Mouse (Mus musculus) liver, adult 2 months (tissue): ENCODE data around the gene Aig1. TPM values are rescaled to one million over a fixed set of nuclear protein-coding genes. Genes with fewer than 3 reads are reported as not detected.
A peak's percentile ranks its signal among the peaks of the same experiment; 100 is the strongest.

Source experiments
- DNase-seq: peaks from one replicate; pipeline ENCODE4 v3.0.0-alpha.2; 2011; ENCODE audit warnings: low read depth, low spot score; ENCODE audit errors: extremely low read depth
- H3K27ac ChIP-seq: fragments of 200-500 bp; replicated peaks from 2 replicates; pipeline ENCODE4 v1.5.1; 2012; ENCODE audit warnings: low read depth, mild to moderate bottlenecking, control low read depth, inconsistent platforms, low read length; ENCODE audit not compliant: insufficient read depth
- H3K27me3 ChIP-seq: fragments of 200-500 bp; 2 replicates; pipeline ENCODE4 v1.6.1; 2012; ENCODE audit warnings: mild to moderate bottlenecking, moderate library complexity, low read length, inconsistent platforms; ENCODE audit not compliant: control insufficient read depth, insufficient read depth
- H3K36me3 ChIP-seq: fragments of 200-500 bp; 2 replicates; pipeline ENCODE4 v1.6.1; 2012; ENCODE audit warnings: low read length, inconsistent platforms; ENCODE audit not compliant: control insufficient read depth, insufficient read depth
- H3K4me1 ChIP-seq: fragments of 200-500 bp; 2 replicates; pipeline ENCODE4 v1.6.1; 2011; ENCODE audit warnings: low read length; ENCODE audit not compliant: control insufficient read depth, insufficient read depth
- H3K4me3 ChIP-seq: fragments of 200-500 bp; 2 replicates; pipeline ENCODE4 v1.5.1; 2011; ENCODE audit warnings: low read depth, mild to moderate bottlenecking, control low read depth, low read length, moderate library complexity; ENCODE audit not compliant: insufficient read depth
- H3K79me2 ChIP-seq: fragments of 200-500 bp; 2 replicates; pipeline ENCODE4 v1.6.1; 2012; ENCODE audit warnings: inconsistent platforms, mild to moderate bottlenecking, low read length, moderate library complexity; ENCODE audit not compliant: control insufficient read depth, insufficient read depth
- H3K9ac ChIP-seq: fragments of 200-500 bp; 2 replicates; pipeline ENCODE4 v1.6.1; 2012; ENCODE audit warnings: low read depth, mild to moderate bottlenecking, control low read depth, inconsistent platforms, low read length
- CTCF ChIP-seq: fragments of 200-500 bp; IDR thresholded peaks from 2 replicates; pipeline ENCODE4 v1.5.1; 2011; ENCODE audit warnings: low read depth, low read length, control low read depth
- POLR2A ChIP-seq: fragments of 200-500 bp; IDR thresholded peaks from 2 replicates; pipeline ENCODE4 v1.6.1; 2011; ENCODE audit warnings: low read length, control low read depth; ENCODE audit not compliant: insufficient read depth; ENCODE audit errors: extremely low read depth
- WGBS: fragments of 180-500 bp; shearing (Covaris S2); methylation state at CpG from one replicate; pipeline ENCODE4 v1.1.7; 2018; 5-methylcytosine and 5-hydroxymethylcytosine counted together
- polyA plus RNA-seq: library from polyadenylated mRNA; depleted of rRNA; stranded (reverse); fragments of >200 nt; gene quantifications from 2 replicates; pipeline ENCODE4 v1.2.3, GENCODE M21; 2012
- total RNA-seq: library from RNA; depleted of rRNA; stranded (reverse); fragments of >200 nt; gene quantifications from 2 replicates; pipeline ENCODE4 v1.2.3, GENCODE M21; 2014

Gene Aig1
- total and polyA plus RNA-seq, 2 experiments: 18.9 to 37.3 TPM

DNA sequence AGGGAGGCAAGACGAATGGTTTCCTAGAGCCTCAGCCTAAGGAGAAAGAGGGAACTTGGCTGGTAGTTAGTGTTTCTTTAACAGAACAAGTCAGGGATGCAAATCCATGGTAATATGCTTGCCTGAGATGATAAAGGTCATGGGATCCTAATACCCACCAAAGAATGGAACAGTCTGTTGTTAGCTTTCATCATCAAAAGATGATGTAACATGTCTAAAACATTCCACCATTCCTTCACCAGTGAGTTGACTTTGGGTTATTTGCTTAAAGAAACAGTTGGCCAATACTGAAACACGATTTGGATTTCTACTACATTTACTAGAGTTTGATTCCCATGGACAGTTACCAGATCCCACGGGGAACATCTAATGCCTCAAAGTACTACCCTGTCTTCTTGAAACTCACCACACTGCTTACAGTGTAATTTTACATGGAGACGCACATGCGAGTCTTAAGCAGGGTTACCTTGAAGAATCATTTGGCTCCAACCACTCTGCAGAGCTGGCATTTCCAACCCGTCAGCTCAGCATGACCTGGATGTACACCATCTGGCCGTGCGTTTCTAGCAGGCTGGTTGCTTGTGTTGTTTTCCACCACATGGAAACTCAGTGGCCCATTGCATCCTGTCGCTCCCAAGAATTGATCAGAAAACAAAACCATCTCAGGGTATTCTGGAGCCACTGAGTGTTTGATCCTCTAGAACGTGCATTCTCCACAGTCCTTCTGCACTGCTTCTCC is 32.9 kb downstream of the Aig1 start:
- Histone ChIP-seq H3K9ac (no peak overlapping the region), H3K79me2 (no peaks in the 10 kb centered on the region; the same call in 1 of the 2 replicates), H3K27me3 (no peaks in the 10 kb centered on the region), H3K4me3 (no peak overlapping the region), H3K36me3 (no peaks in the 10 kb centered on the region), H3K27ac (no peak overlapping the region), H3K4me1 (peaks cover 7% of the 10 kb centered on the region)
- WGBS: 62% methylated on average over 10 of the region's 10 CpGs
- no peak for TF ChIP-seq POLR2A
- TF ChIP-seq CTCF: no peak
- DNase-seq: peak; percentile 60

DNA sequence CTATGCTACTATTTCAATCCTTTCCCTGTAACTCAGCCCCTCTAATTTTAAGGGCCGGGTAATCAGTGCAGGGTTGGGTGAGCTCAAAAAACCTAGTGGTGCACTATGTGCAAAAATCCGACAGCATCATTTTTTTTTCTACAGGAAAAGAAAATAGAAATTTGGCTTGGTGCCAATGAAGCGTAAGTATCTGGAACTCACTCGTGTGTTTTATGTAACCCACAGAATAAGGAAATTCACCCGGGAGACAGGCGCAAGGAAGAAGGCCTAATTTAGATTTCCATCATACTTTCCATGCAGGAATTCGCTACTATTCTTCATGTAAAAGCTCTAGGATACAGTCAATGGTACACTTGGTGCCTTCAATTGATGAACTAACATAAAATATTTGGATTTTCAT is 34.7 kb downstream of the Aig1 start:
- Histone ChIP-seq H3K27me3 (no peaks in the 10 kb centered on the region), H3K36me3 (no peaks in the 10 kb centered on the region), H3K27ac (no peak overlapping the region), H3K4me3 (no peak overlapping the region), H3K79me2 (no peaks in the 10 kb centered on the region), H3K9ac (no peak overlapping the region), H3K4me1 (peaks cover 7% of the 10 kb centered on the region)
- TF ChIP-seq POLR2A: no peak
- TF ChIP-seq CTCF: no peak
- WGBS: 66% methylated on average over 7 of the region's 7 CpGs
- no peak for DNase-seq

DNA sequence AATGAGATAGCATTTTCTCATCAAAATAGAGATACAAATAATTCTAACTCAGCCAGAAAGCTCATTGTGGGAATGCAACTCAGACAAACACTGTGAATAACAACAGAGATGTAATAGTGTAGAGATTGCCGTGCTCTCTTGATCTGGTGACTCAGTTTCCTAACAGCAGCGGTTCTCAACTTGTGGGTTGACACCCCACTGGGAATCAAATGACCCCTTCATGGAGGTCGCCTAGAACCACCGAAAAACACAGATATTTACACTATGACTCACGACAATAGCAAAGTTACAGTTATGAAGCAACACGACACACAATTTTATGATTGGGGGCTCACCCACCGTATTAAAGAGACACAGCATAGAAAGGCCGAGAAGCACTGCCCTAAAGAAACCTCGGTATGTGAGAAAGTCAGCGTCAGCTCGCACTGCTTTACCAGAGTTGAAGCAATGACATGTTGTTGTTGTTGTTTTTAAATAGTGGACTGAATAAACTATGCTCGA is 35.7 kb downstream of the Aig1 start:
- 92% methylated on average over 12 of the region's 12 CpGs for WGBS
- Histone ChIP-seq H3K27me3 (no peaks in the 10 kb centered on the region), H3K9ac (no peak overlapping the region), H3K36me3 (peaks cover 5% of the 10 kb centered on the region; the same call in 1 of the 2 replicates), H3K79me2 (no peaks in the 10 kb centered on the region), H3K4me1 (peaks cover 2% of the 10 kb centered on the region), H3K27ac (no peak overlapping the region), H3K4me3 (no peak overlapping the region)
- TF ChIP-seq POLR2A (no peak), CTCF (no peak)
- no peak for DNase-seq

DNA sequence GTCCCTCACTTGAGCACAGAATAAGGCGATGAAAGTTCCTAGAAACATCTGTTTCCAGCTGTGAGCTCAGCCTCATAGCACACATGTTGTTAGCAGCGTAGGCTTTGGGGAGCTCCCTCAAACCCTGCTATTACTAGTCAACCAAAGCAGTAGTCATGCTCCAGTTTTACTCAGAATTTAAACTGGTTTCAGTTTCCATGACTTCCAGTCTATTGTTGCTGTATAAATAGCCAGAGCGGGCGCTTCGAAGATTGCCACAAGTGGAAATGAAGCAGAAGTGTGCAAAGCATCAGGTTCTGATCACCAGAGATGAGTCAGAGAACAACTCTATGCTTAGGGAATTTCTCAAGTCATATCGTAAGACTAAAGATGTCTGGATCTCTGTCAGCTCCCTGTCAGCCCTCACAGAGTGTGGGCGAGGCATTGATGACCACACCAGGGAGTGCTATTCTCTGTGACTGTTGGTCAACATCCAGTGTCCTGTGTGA is 36.2 kb downstream of the Aig1 start:
- peaks cover 2% of the 10 kb centered on the region for H3K4me1 ChIP-seq
- whole genome bisulfite sequencing: 91% methylated on average over 7 of the region's 7 CpGs
- no peaks in the 10 kb centered on the region for H3K79me2 ChIP-seq
- no peak for TF ChIP-seq POLR2A
- TF ChIP-seq CTCF: no peak
- H3K27me3 ChIP-seq: no peaks in the 10 kb centered on the region
- no peak overlapping the region for H3K4me3 ChIP-seq
- no peak overlapping the region for H3K9ac ChIP-seq
- peaks cover 5% of the 10 kb centered on the region; the same call in 1 of the 2 replicates for H3K36me3 ChIP-seq
- no peak for DNase-seq
- H3K27ac ChIP-seq: no peak overlapping the region

DNA sequence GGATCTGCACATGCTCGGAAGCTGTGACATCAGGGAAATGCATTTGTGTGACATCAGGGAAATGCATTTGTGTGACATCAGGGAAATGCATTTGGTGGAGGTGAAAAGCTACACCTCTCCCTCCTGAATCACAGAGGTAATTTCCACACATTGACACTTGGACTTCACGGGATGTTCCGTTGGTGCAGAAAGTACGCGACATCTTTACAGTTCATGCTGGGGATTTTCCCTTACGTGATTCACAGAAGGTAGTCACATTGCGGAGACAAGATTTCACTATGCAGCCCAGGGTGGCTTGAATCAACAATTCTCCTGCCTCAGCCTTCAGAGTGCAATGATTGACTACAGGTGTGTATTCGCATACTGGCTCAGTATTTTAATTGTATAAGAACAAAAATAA is 41.6 kb downstream of the Aig1 start:
- 97% methylated on average over 8 of the region's 8 CpGs for WGBS
- TF ChIP-seq POLR2A: no peak
- no peak for TF ChIP-seq CTCF
- DNase-seq: no peak
- H3K9ac ChIP-seq: no peak overlapping the region
- peaks cover 2% of the 10 kb centered on the region for H3K4me1 ChIP-seq
- H3K36me3 ChIP-seq: peaks cover 5% of the 10 kb centered on the region; the same call in 1 of the 2 replicates
- no peak overlapping the region for H3K27ac ChIP-seq
- no peak overlapping the region for H3K4me3 ChIP-seq
- H3K79me2 ChIP-seq: no peaks in the 10 kb centered on the region
- no peaks in the 10 kb centered on the region for H3K27me3 ChIP-seq

DNA sequence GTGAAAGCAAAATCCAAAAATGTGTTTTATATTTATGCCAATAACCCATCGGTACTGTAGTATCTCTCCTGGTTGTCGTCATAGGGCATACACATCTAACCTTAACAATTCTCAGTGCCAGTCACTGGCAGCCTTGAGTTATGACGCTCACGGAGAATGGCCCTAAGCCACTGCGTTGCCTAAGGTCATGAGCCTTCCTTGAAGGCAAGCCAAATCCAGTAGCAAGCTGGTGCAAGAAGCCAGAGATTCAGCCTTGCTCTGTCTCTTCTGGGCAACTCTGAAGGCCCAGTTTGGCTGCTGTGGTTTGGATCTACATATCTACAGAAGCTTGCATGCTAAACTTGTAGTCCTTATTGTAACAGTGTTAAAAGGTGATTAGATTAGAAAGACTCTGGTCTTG is 55.2 kb downstream of the Aig1 start:
- no peaks in the 10 kb centered on the region for H3K79me2 ChIP-seq
- no peaks in the 10 kb centered on the region for H3K36me3 ChIP-seq
- WGBS: 39% methylated on average over 5 of the region's 5 CpGs
- no peak overlapping the region for H3K27ac ChIP-seq
- H3K4me3 ChIP-seq: no peak overlapping the region
- peak; percentile 57 for DNase-seq
- H3K27me3 ChIP-seq: no peaks in the 10 kb centered on the region
- TF ChIP-seq POLR2A (no peak), CTCF (no peak)
- H3K9ac ChIP-seq: no peak overlapping the region
- no peaks in the 10 kb centered on the region for H3K4me1 ChIP-seq
